Mouse (Mus musculus) heart, postnatal 36 days (tissue): Measurements from ENCODE around the gene Gm28374. TPM values are rescaled to one million over a fixed set of nuclear protein-coding genes. Genes with fewer than 3 reads are reported as not detected.

Experiments used
- DNase-seq, 2 experiments: peaks; one replicate each; pipeline ENCODE4 v3.0.0; 2021 to 2022
- intact Hi-C: fragments of 180-260 bp; cut with DNase I; formaldehyde crosslinking; loops from one replicate; pipeline ENCODE4 v1.15.1; 2025
- microRNA-seq, 2 experiments: library from miRNA; unstranded; fragments of <30 nt; microRNA quantifications; one replicate each; pipeline ENCODE4 v1.2.0; 2021; ENCODE audit warnings: borderline number of aligned reads in 2 of 2
- total RNA-seq, 2 experiments: library from RNA; stranded (reverse); gene quantifications; 2 replicates each; pipeline ENCODE4 v1.2.3; 2021

Gm28374 gene
- total RNA-seq, 2 experiments from 2014 or later: not detected

DNA sequence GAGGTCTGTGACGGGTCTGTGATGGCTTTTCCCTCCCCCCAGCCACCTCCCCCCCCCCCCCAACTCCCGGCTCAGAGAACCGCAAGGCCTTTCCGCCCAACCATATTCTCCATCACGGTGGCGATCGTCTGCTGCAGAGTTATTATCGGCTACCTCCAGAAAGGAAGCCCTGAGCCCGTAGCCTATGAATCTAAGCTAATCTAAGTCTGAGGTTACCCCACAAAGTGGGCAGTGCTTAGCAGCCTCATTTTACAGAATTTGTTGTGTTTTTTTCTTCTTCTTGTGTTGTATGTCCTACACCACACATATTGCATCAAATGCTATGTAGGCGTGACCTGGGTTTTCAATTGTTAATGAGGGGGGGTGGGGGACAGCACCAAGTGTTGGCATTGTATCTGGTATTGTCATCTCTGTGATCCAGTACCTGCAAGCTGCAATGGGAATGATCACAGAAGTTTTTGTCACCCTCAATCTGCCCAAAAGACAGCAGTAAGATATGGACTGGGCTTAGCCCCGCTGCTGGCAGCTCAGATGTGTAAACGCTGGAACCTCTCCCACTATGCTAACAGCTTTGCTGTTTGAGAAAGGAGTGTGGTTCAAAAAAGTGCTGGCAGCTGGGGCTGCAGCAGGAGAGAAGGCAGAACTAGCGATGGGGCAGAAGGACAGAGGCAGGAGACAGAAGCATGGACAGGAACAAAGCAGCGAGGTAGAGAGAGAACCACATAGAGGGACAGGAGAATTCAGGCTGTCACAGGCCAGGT is 51.4 kb downstream of the Gm28374 start:
- intact Hi-C loops: no loop called here
- no peak for DNase-seq

DNA sequence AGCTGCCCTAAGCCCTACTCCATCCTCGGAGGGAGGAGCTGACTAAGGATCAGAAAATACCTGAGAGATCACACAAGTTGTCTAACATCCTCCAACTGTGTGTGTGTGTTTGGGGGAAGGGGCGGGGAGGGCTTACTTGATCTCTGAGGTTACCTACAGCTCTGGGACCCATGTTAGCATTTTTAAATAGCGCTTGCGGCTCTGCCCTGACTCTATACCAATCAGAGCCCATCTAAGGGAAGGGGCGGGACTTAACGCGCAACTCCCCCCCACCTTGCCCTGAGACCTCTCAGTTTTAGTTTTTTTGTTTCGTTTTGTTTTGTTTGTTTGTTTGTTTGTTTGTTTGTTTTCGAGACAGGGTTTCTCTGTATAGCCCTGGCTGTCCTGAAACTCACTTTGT is 52.6 kb downstream of the Gm28374 start:
- no peak for DNase-seq
- intact Hi-C loops: no loop called here

DNA sequence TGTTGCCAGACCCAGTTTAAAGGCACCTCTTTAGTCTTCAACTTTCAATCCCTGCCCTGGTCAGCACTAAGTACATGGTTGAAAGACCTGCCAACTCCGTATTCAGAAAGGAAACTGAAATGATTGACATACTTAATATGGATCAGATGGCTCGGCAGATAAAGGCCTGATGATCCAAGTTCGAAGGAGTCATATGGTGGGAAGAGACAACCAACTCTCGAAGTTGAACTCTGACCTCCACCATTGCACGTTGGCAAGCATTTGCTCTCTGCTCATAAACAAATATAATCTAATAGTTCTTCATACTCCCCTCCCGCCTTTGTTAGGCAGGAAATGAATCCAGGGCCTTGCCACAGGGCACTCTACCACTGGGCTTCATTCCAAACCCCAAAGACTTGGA is 53.1 kb downstream of the Gm28374 start:
- intact Hi-C loops: no loop called here
- DNase-seq: no peak

Small RNA genes within 50 kb of the gene (microRNA-seq; reads per million reads assigned to microRNA genes)
- 0 reads per million in 2 experiments for gene Mir6988

Other genes with a start within 250 kb of the Gm28374 start
- 10 to 100 TPM; 11.4 to 11.7 TPM for gene Frmd8, start 207.0 kb downstream of the Gm28374 start, total RNA-seq
- 1 to 10 TPM; 3.4 to 4.2 TPM for gene Slc25a45, start 204.4 kb downstream of the Gm28374 start, total RNA-seq
- under 1 TPM; 0.57 to 0.64 TPM for gene Tigd3, start 188.1 kb downstream of the Gm28374 start, total RNA-seq
- gene Dpf2, start 169.2 kb downstream of the Gm28374 start, total RNA-seq: 10 to 100 TPM; 75.8 to 96.2 TPM
- gene Cdc42ep2, start 157.4 kb downstream of the Gm28374 start, total RNA-seq: 1 to 10 TPM; 9.3 to 9.5 TPM
- 10 to 100 TPM; 10.6 to 10.9 TPM for gene Pola2, start 118.1 kb downstream of the Gm28374 start, total RNA-seq
- not detected for gene Slc22a20, start 96.1 kb downstream of the Gm28374 start, total RNA-seq
- gene Capn1, start 66.4 kb downstream of the Gm28374 start, total RNA-seq: 10 to 100 TPM; 34.7 to 35.2 TPM
- 10 to 100 TPM; 19.4 to 26.4 TPM for gene Syvn1, start 35.7 kb downstream of the Gm28374 start, total RNA-seq
- 10 to 100 TPM; 36.2 to 39.7 TPM for gene Mrpl49, start 24.5 kb downstream of the Gm28374 start, total RNA-seq
- gene Fau, start 24.4 kb downstream of the Gm28374 start, total RNA-seq: 100 to 1,000 TPM; 556 to 559 TPM
- 10 to 100 TPM; 11.3 to 11.5 TPM for gene Znhit2, start 21.1 kb downstream of the Gm28374 start, total RNA-seq
- gene Tm7sf2, start 13.9 kb downstream of the Gm28374 start, total RNA-seq: 1 to 10 TPM; 3.0 to 3.7 TPM
- gene Vps51, start 5.0 kb downstream of the Gm28374 start, total RNA-seq: 10 to 100 TPM; 23.9 to 25.0 TPM
- gene Tmem262, start 2.2 kb downstream of the Gm28374 start, total RNA-seq: not detected
- gene Zfpl1, start 2.7 kb upstream of the Gm28374 start, total RNA-seq: 10 to 100 TPM; 17.0 to 17.9 TPM
- under 1 TPM; 0.19 TPM for gene Cdca5, start 2.7 kb upstream of the Gm28374 start, total RNA-seq
- gene AC131692.1, start 12.2 kb upstream of the Gm28374 start, total RNA-seq: not detected
- gene Naaladl1, start 23.5 kb upstream of the Gm28374 start, total RNA-seq: not detected
- 1 to 10 TPM; 8.5 to 8.8 TPM for gene Sac3d1, start 36.4 kb upstream of the Gm28374 start, total RNA-seq
- 10 to 100 TPM; 12.8 to 13.3 TPM for gene Snx15, start 46.0 kb upstream of the Gm28374 start, total RNA-seq
- under 1 TPM; 0.69 to 0.89 TPM for gene Batf2, start 58.7 kb upstream of the Gm28374 start, total RNA-seq
- 10 to 100 TPM; 57.7 to 67.5 TPM for gene Arl2, start 59.3 kb upstream of the Gm28374 start, total RNA-seq
- gene Majin, start 102.1 kb upstream of the Gm28374 start, total RNA-seq: not detected
- gene Gpha2, start 144.1 kb upstream of the Gm28374 start, total RNA-seq: not detected
- 10 to 100 TPM; 34.5 to 35.3 TPM for gene Ppp2r5b, start 153.6 kb upstream of the Gm28374 start, total RNA-seq
- 10 to 100 TPM; 24.5 to 25.9 TPM for gene Atg2a, start 159.4 kb upstream of the Gm28374 start, total RNA-seq
- 100 to 1,000 TPM; 105 to 151 TPM for gene Ehd1, start 194.5 kb upstream of the Gm28374 start, total RNA-seq
- 10 to 100 TPM; 10.9 to 11.9 TPM for gene Cdc42bpg, start 224.2 kb upstream of the Gm28374 start, total RNA-seq